Mouse (Mus musculus) erythroid progenitor cell, adult 5-6 weeks (primary cell): ENCODE measurements around the gene Sp2. TPM values are rescaled to one million over a fixed set of nuclear protein-coding genes. Genes with fewer than 3 reads are reported as not detected.

Experiments
- ATAC-seq: replicated peaks from 2 replicates; pipeline ENCODE4 v1.8.0; 2016; ENCODE audit warnings: moderate number of reproducible peaks, mild to moderate bottlenecking, moderate TSS enrichment, inconsistent platforms; ENCODE audit not compliant: poor library complexity, low FRiP score, severe bottlenecking
- total RNA-seq, 2 experiments: library from RNA; stranded (forward) in 1 of 2; stranded (reverse) in 1 of 2; fragments of 150-400 nt in 1 of 2; fragments of 186-747, 209-891 nt in 1 of 2; gene quantifications; 2 replicates each; pipeline versions ENCODE4 v1.2.3 to v1.2.4; 2015 to 2017; ENCODE audit warnings: low replicate concordance in 2 of 2

Sp2 gene
- total RNA-seq (2015; ENCODE audit: low replicate concordance) (52.4 and 62.0 TPM in 2 replicates), total RNA-seq (2017; ENCODE audit: low replicate concordance) (13.1 and 27.8 TPM in 2 replicates)

- no peak for ATAC-seq
Observed at GRCm38 (mm10) chr11:96982859-96983258, at the start of gene Sp2. TSS of gene Sp2 (minus strand) at chr11:96982959.

- ATAC-seq, result no peak
Observed at GRCm38 (mm10) chr11:97032499-97032898, 49.7 kb upstream of the Sp2 start.

GRCm38 (mm10) chr11:97031977-97032376 is 49.2 kb upstream of the Sp2 start:
- ATAC-seq, result no peak

- no peak for ATAC-seq
Observed at GRCm38 (mm10) chr11:97030426-97030825, 47.7 kb upstream of the Sp2 start.

GRCm38 (mm10) chr11:97029686-97030417 is 47.1 kb upstream of the Sp2 start, which contains the start of gene Scrn2:
TSS of gene Scrn2 (plus strand) at chr11:97029938.
- ATAC-seq, result peak; percentile 82

GRCm38 (mm10) chr11:97025721-97026344 is 43.1 kb upstream of the Sp2 start:
- peak; percentile 75 for ATAC-seq

- no peak for ATAC-seq
Observed at GRCm38 (mm10) chr11:97024977-97025376, 42.2 kb upstream of the Sp2 start.

GRCm38 (mm10) chr11:97021873-97022484 is 39.2 kb upstream of the Sp2 start:
- 0 out of 2 replicates have a peak, but pooled peaks have one; percentile 26 for ATAC-seq

- ATAC-seq, result no peak
Observed at GRCm38 (mm10) chr11:97021121-97021765, 38.5 kb upstream of the Sp2 start.

- no peak for ATAC-seq
Observed at GRCm38 (mm10) chr11:97019345-97019708, 36.6 kb upstream of the Sp2 start.

GRCm38 (mm10) chr11:97018583-97019344 is 36.0 kb upstream of the Sp2 start:
- ATAC-seq, result no peak

GRCm38 (mm10) chr11:97017696-97018582 is 35.2 kb upstream of the Sp2 start:
- ATAC-seq, result no peak

- ATAC-seq, result no peak
Observed at GRCm38 (mm10) chr11:97013121-97013670, 30.4 kb upstream of the Sp2 start, which contains the start of gene Sp6. TSS of gene Sp6 (plus strand) at chr11:97013394.

GRCm38 (mm10) chr11:97009198-97009790 is 26.5 kb upstream of the Sp2 start:
- ATAC-seq, result no peak

- no peak for ATAC-seq
Observed at GRCm38 (mm10) chr11:97007093-97007794, 24.5 kb upstream of the Sp2 start.

GRCm38 (mm10) chr11:97003170-97003569 is 20.4 kb upstream of the Sp2 start:
- no peak for ATAC-seq

GRCm38 (mm10) chr11:96997380-96997956 is 14.7 kb upstream of the Sp2 start:
- ATAC-seq, result no peak
